Mouse (Mus musculus) kidney, adult 10 weeks (tissue): ENCODE data around the gene Mmp2. TPM values are rescaled to one million over a fixed set of nuclear protein-coding genes. Genes with fewer than 3 reads are reported as not detected.

Experiments
- polyA plus RNA-seq: library from polyadenylated mRNA; stranded (reverse); fragments of 350-450 nt; fragmentation: Illumina TruSeq; extraction: RNeasy Lipid Tissue Mini Kit (QIAGEN cat#74804); gene quantifications from one replicate; pipeline ENCODE4 v1.2.3, GENCODE M21; 2014; ENCODE audit warnings: low read depth, low replicate concordance

Gene Mmp2
- 0.36 TPM for polyA plus RNA-seq

DNA sequence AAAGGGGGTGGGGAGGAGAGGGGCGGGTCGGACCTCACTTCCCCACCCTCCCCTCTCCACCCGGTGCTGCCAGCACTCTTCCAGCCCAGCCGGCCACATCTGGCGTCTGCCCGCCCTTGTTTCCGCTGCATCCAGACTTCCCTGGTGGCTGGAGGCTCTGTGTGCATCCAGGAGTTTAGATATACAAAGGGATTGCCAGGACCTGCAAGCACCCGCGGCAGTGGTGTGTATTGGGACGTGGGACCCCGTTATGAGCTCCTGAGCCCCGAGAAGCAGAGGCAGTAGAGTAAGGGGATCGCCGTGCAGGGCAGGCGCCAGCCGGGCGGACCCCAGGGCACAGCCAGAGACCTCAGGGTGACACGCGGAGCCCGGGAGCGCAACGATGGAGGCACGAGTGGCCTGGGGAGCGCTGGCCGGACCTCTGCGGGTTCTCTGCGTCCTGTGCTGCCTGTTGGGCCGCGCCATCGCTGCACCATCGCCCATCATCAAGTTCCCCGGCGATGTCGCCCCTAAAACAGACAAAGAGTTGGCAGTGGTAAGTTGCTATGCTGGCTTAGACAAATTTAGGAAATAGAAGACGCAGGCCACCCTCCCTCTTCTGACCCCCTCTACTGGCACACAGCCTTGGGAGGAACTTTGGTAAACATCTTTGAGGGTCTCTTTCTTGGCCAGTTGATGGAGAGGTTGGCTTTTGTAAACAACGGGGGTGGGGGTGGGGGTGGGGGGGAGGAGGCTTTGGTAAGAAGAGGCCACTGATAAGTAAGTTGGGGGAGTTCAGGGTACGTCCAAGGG is at the start of gene Mmp2:
Mmp2 (plus strand) TSS at position 49 of the 792 bp plus-strand sequence.

DNA sequence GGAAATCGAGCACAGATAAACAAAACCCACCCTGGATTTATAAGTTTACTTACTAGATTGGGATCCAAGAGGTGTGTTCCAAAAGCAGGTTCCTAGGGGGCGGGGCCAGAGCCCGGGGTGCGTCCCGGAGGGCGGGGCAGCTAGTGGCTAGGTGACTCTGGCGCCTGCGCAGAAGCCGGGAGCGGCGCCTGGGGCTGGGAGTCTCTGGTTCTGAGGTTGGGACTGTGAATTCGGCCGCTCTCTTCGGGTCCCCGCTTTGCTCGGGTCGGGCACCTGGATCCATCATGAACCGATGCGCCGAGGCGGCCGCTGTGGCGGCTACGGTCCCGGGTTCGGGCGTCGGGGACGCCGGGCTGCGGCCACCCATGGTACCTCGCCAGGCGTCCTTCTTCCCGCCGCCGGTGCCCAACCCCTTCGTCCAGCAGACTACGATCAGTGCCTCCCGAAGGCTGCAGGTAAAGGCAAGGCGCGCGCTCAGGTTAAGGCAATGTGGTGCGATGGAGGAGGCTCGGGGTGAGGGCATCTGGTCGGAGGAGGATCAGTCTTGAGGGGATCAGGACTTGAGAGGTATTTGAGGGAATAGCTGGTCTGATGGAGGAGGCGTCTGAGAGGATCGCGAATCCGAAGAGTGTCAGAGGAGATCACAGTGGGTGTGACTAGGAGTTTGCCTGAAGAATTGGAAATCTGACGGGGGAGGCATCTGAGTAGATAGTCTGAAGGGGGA is 28.2 kb downstream of the Mmp2 start, which contains the start of gene Lpcat2:
Lpcat2 (plus strand) TSS at position 169 of the 724 bp plus-strand sequence.

DNA sequence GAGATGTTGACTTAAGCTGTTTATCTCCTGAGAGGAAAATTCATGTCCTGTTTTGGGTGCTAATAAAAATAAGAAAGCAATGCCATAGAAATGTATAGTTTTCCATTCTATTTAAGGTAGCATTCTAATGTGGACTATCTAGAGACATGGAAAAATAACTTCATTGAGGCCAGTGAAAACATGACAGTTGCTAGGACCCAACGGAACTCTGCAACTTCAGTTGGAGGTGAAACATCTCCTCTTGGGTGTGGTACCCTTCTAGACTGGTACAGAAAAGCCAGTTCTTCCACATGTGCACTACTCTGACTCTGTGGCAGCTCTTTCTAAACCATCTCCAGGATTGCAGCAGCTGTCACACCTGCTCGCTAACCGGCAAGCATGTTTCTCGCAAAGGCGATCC is 74.0 kb downstream of the Mmp2 start, which contains the start of gene Capns2:
Capns2 (plus strand) TSS at position 301 of the 400 bp plus-strand sequence.

Other genes starting within 250 kb of the Mmp2 start
- gene Irx6, start 153.0 kb upstream of the Mmp2 start, polyA plus RNA-seq = not detected
- gene Lpcat2, start 28.0 kb downstream of the Mmp2 start, polyA plus RNA-seq = 0.85 TPM
- gene Capns2, start 74.1 kb downstream of the Mmp2 start, polyA plus RNA-seq = not detected
- gene Slc6a2, start 132.8 kb downstream of the Mmp2 start, polyA plus RNA-seq = not detected
- gene Ces1a, start 220.9 kb downstream of the Mmp2 start, polyA plus RNA-seq = not detected